Mouse (Mus musculus): ENCODE measurements around the gene Zfp597. TPM values are rescaled to one million over a fixed set of nuclear protein-coding genes. Genes with fewer than 3 reads are reported as not detected.
"Not testable (repeated sequence)": the region's sequence is repeated elsewhere in the genome, so short reads cannot be mapped to it uniquely, and the experiment has no call there.

The Zfp597 gene
- polyA plus RNA-seq, 1 experiment from 2014 or later: 9.5 TPM

DNA sequence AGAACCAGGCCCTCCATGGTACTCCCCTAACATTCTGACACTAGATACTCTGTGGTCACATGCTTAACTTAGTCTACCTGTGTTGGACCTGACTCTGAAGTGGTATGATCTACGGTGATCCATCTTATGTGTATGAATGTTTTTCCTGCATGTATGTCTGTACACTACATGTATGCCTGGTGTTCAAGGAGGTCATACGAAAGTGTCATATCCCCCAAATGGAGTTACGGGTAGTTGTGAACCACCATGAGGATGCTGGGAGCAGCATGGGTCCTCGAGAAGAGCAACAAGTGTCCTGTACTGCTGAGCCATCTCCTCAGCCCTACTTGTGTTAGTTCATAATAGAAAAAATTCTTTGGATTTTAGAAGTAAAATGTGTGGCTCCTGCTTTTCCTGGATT is 8.0 kb downstream of the Zfp597 start:
- H3K9ac ChIP-seq (ENCODE audit: low read depth, low read length): no peak overlapping the region
- no peaks in the 10 kb centered on the region for H3K9me3 ChIP-seq (ENCODE audit: control insufficient read depth, low read length)
- no peak overlapping the region for H3K4me3 ChIP-seq (ENCODE audit: low read depth, low read length)
- ATAC-seq (ENCODE audit: low FRiP score): no peak
- no peaks in the 10 kb centered on the region for H3K27me3 ChIP-seq (ENCODE audit: control insufficient read depth, insufficient read depth, low read length)
- H3K4me1 ChIP-seq (replicated peaks; ENCODE audit: control insufficient read depth, insufficient read depth, low read length): no peaks in the 10 kb centered on the region; the same call in 1 of the 2 replicates
- no peak for DNase-seq (ENCODE audit: low spot score)
- no peaks in the 10 kb centered on the region for H3K36me3 ChIP-seq (ENCODE audit: control insufficient read depth, insufficient read depth, low read length)
- WGBS: 94% methylated on average over 4 of the region's 4 CpGs
- no peak overlapping the region for H3K27ac ChIP-seq (ENCODE audit: low read depth, low read length)
- no peak overlapping the region for H3K4me2 ChIP-seq (replicated peaks; ENCODE audit: low read depth, low read length)

DNA sequence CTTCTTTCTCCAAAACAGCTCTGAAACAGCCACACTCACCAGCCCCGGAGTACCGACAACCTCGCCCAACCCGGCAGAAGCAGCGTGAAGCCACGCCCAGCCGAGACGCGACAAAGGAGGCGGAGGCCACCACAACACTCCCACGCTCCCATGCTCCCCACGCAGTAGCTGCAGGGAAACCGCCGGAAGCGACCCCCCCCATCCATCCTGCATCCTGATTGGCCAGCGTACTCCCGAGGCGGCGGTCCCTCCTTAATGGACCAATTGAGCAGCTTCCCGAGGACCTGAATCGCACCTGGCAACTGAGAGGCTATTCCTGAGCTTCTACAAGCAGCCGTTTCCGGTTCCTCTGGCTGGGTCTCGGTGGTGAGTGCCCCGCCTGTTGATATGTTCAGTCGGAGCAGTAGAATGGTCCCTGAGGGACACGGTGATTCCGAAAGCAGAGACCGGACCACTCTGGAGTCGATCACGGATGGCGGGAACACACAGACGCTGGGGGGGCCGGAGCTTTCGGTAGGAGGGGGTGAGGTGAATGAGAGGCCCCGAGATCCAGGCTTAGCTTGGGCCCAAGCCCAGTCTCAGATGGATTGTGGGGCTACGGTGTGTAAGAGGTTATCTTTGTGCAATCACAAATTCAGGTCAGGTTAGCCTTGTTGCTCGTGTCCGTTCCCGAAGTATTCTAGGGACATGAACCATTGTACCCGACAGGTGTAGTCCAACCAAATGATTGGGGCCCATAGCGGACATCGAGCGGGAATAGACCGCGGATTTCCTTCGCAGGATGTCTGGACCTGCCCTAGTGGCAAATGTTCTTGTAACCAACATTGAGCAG is 11.9 kb downstream of the Zfp597 start, which contains the start of gene Naa60:
Gene Naa60 (plus strand): TSS at position 160 of the 832 bp plus-strand sequence.
- Histone ChIP-seq H3K27me3 (ENCODE audit: control insufficient read depth, insufficient read depth, low read length) (no peaks in the 10 kb centered on the region), H3K36me3 (ENCODE audit: control insufficient read depth, insufficient read depth, low read length) (no peaks in the 10 kb centered on the region), H3K4me2 (replicated peaks; ENCODE audit: low read depth, low read length) (peak within 1 kb of the TSS; percentile 81), H3K4me3 (ENCODE audit: low read depth, low read length) (peak within 1 kb of the TSS; percentile 51), H3K27ac (ENCODE audit: low read depth, low read length) (0 out of 2 replicates have a peak within 1 kb of the TSS, but pooled peaks have one; percentile 6), H3K9me3 (ENCODE audit: control insufficient read depth, low read length) (no peaks in the 10 kb centered on the region), H3K4me1 (replicated peaks; ENCODE audit: control insufficient read depth, insufficient read depth, low read length) (no peaks in the 10 kb centered on the region; the same call in 1 of the 2 replicates), H3K9ac (ENCODE audit: low read depth, low read length) (peak within 1 kb of the TSS; percentile 64)
- WGBS: 4% methylated on average over 47 of the region's 47 CpGs
- DNase-seq (ENCODE audit: low spot score): peak; percentile 90
- ATAC-seq (ENCODE audit: low FRiP score): peak; percentile 99

GRCm38 (mm10) chr16:3871815-3872214 is 12.5 kb downstream of the Zfp597 start:
- 1% methylated on average over 16 of the region's 16 CpGs for WGBS
- ATAC-seq (ENCODE audit: low FRiP score) (no peak; the same call in 1 of the 2 replicates), DNase-seq (ENCODE audit: low spot score) (no peak)
- peak overlapping the region; percentile 81 for H3K4me2 ChIP-seq (replicated peaks; ENCODE audit: low read depth, low read length)
- H3K36me3 ChIP-seq (ENCODE audit: control insufficient read depth, insufficient read depth, low read length): no peaks in the 10 kb centered on the region
- H3K9me3 ChIP-seq (ENCODE audit: control insufficient read depth, low read length): no peaks in the 10 kb centered on the region
- no peaks in the 10 kb centered on the region for H3K27me3 ChIP-seq (ENCODE audit: control insufficient read depth, insufficient read depth, low read length)
- H3K27ac ChIP-seq (ENCODE audit: low read depth, low read length): 0 out of 2 replicates have a peak overlapping the region, but pooled peaks have one; percentile 6
- H3K4me1 ChIP-seq (replicated peaks; ENCODE audit: control insufficient read depth, insufficient read depth, low read length): no peaks in the 10 kb centered on the region; the same call in 1 of the 2 replicates
- H3K4me3 ChIP-seq (ENCODE audit: low read depth, low read length): peak overlapping the region; percentile 51
- peak overlapping the region; percentile 64 for H3K9ac ChIP-seq (ENCODE audit: low read depth, low read length)

GRCm38 (mm10) chr16:3859254-3859653 is 25.1 kb downstream of the Zfp597 start:
- no peak for DNase-seq (ENCODE audit: low spot score)

GRCm38 (mm10) chr16:3855776-3856175 is 28.6 kb downstream of the Zfp597 start:
- ATAC-seq (ENCODE audit: low FRiP score): no peak
- 78% methylated on average over 1 of the region's 1 CpGs for WGBS
- H3K4me1 ChIP-seq (replicated peaks; ENCODE audit: control insufficient read depth, insufficient read depth, low read length): no peaks in the 10 kb centered on the region

More at GRCm38 (mm10) chr16:3859254-3859653, 25.1 kb downstream of the Zfp597 start:
- H3K27me3 ChIP-seq (ENCODE audit: control insufficient read depth, insufficient read depth, low read length): no peaks in the 10 kb centered on the region
- H3K27ac ChIP-seq (ENCODE audit: low read depth, low read length): no peak overlapping the region
- H3K4me2 ChIP-seq (replicated peaks; ENCODE audit: low read depth, low read length): no peak overlapping the region
- H3K36me3 ChIP-seq (ENCODE audit: control insufficient read depth, insufficient read depth, low read length): no peaks in the 10 kb centered on the region
- no peak overlapping the region for H3K9ac ChIP-seq (ENCODE audit: low read depth, low read length)
- H3K4me3 ChIP-seq (ENCODE audit: low read depth, low read length): no peak overlapping the region
- no peaks in the 10 kb centered on the region for H3K4me1 ChIP-seq (replicated peaks; ENCODE audit: control insufficient read depth, insufficient read depth, low read length)
- no peak for ATAC-seq (ENCODE audit: low FRiP score)
- WGBS: 92% methylated on average over 4 of the region's 4 CpGs
- no peaks in the 10 kb centered on the region for H3K9me3 ChIP-seq (ENCODE audit: control insufficient read depth, low read length)

GRCm38 (mm10) chr16:3854437-3855182 is 29.8 kb downstream of the Zfp597 start:
- H3K9me3 ChIP-seq (ENCODE audit: control insufficient read depth, low read length): no peaks in the 10 kb centered on the region
- H3K36me3 ChIP-seq (ENCODE audit: control insufficient read depth, insufficient read depth, low read length): no peaks in the 10 kb centered on the region
- no peak for ATAC-seq (ENCODE audit: low FRiP score)
- no peaks in the 10 kb centered on the region for H3K27me3 ChIP-seq (ENCODE audit: control insufficient read depth, insufficient read depth, low read length)
- no peak overlapping the region for H3K27ac ChIP-seq (ENCODE audit: low read depth, low read length)
- no peaks in the 10 kb centered on the region for H3K4me1 ChIP-seq (replicated peaks; ENCODE audit: control insufficient read depth, insufficient read depth, low read length)
- WGBS: 49% methylated on average over 11 of the region's 11 CpGs
- H3K4me3 ChIP-seq (ENCODE audit: low read depth, low read length): no peak overlapping the region
- H3K9ac ChIP-seq (ENCODE audit: low read depth, low read length): no peak overlapping the region
- no peak overlapping the region for H3K4me2 ChIP-seq (replicated peaks; ENCODE audit: low read depth, low read length)
- DNase-seq (ENCODE audit: low spot score): no peak

More at GRCm38 (mm10) chr16:3855776-3856175, 28.6 kb downstream of the Zfp597 start:
- Histone ChIP-seq H3K27me3 (ENCODE audit: control insufficient read depth, insufficient read depth, low read length) (no peaks in the 10 kb centered on the region), H3K27ac (ENCODE audit: low read depth, low read length) (no peak overlapping the region), H3K4me3 (ENCODE audit: low read depth, low read length) (no peak overlapping the region), H3K9me3 (ENCODE audit: control insufficient read depth, low read length) (no peaks in the 10 kb centered on the region), H3K4me2 (replicated peaks; ENCODE audit: low read depth, low read length) (no peak overlapping the region), H3K9ac (ENCODE audit: low read depth, low read length) (no peak overlapping the region), H3K36me3 (ENCODE audit: control insufficient read depth, insufficient read depth, low read length) (no peaks in the 10 kb centered on the region)
- DNase-seq (ENCODE audit: low spot score): no peak

- DNase-seq (ENCODE audit: low spot score): no peak
Measured at GRCm38 (mm10) chr16:3852586-3852985, 31.8 kb downstream of the Zfp597 start.

DNA sequence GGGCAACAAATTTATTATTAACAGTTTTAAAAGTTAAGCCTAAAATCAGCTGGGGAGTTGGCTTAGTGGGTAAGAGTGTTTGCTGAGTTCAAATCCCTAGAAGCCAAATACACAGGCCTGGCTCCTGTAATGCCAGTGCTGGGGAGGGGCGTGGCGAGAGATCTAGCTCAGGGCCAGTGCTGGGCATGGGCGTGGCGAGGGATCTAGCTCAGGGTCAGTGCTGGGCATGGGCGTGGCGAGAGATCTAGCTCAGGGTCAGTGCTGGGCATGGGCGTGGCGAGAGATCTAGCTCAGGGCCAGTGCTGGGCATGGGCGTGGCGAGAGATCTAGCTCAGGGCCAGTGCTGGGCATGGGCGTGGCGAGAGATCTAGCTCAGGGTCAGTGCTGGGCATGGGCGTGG is 33.1 kb downstream of the Zfp597 start:
- not testable (repeated sequence) for H3K4me1 ChIP-seq (replicated peaks; ENCODE audit: control insufficient read depth, insufficient read depth, low read length); H3K4me3 ChIP-seq (ENCODE audit: low read depth, low read length); ATAC-seq (ENCODE audit: low FRiP score); H3K27ac ChIP-seq (ENCODE audit: low read depth, low read length); H3K36me3 ChIP-seq (ENCODE audit: control insufficient read depth, insufficient read depth, low read length); H3K4me2 ChIP-seq (replicated peaks; ENCODE audit: low read depth, low read length); H3K27me3 ChIP-seq (ENCODE audit: control insufficient read depth, insufficient read depth, low read length); H3K9me3 ChIP-seq (ENCODE audit: control insufficient read depth, low read length); DNase-seq (ENCODE audit: low spot score); H3K9ac ChIP-seq (ENCODE audit: low read depth, low read length)
- 90% methylated on average over 11 of the region's 13 CpGs for WGBS

More at GRCm38 (mm10) chr16:3852586-3852985, 31.8 kb downstream of the Zfp597 start:
- no peak overlapping the region for H3K9ac ChIP-seq (ENCODE audit: low read depth, low read length)
- no peak overlapping the region for H3K4me2 ChIP-seq (replicated peaks; ENCODE audit: low read depth, low read length)
- H3K9me3 ChIP-seq (ENCODE audit: control insufficient read depth, low read length): no peaks in the 10 kb centered on the region
- H3K27me3 ChIP-seq (ENCODE audit: control insufficient read depth, insufficient read depth, low read length): no peaks in the 10 kb centered on the region
- ATAC-seq (ENCODE audit: low FRiP score): no peak
- 24% methylated on average over 12 of the region's 12 CpGs for WGBS
- no peak overlapping the region for H3K4me3 ChIP-seq (ENCODE audit: low read depth, low read length)
- H3K4me1 ChIP-seq (replicated peaks; ENCODE audit: control insufficient read depth, insufficient read depth, low read length): no peaks in the 10 kb centered on the region
- no peaks in the 10 kb centered on the region for H3K36me3 ChIP-seq (ENCODE audit: control insufficient read depth, insufficient read depth, low read length)
- no peak overlapping the region for H3K27ac ChIP-seq (ENCODE audit: low read depth, low read length)

Measured in hindbrain, embryonic 11.5 days (tissue).